Mouse (Mus musculus) kidney, embryonic 16.5 days (tissue): ENCODE measurements at regions not wholly inside any gene's neighbourhood (a gene's known extent, or its start where the extent isn't known, plus 50 kb on each side); places are given as distances from the start of the nearest gene placed in this dataset.
A peak's percentile ranks its signal among the peaks of the same experiment; 100 is the strongest.

ENCODE experiments used
- ATAC-seq: fragments of 200-750 bp; cut with Nextera tagmentation; 2 replicates; pipeline ENCODE4 v1.8.0; 2017; ENCODE audit warnings: moderate TSS enrichment; ENCODE audit not compliant: low FRiP score, low TSS enrichment
- H3K27ac ChIP-seq: fragments of 300-500 bp; sonication (generic); 2 replicates; pipeline ENCODE4 v1.5.1; 2014; ENCODE audit warnings: low read length
- H3K27me3 ChIP-seq: fragments of 300-500 bp; sonication (generic); 2 replicates; pipeline ENCODE4 v1.6.1; 2014; ENCODE audit warnings: low read length, control low read depth, mixed read lengths; ENCODE audit not compliant: insufficient read depth
- H3K36me3 ChIP-seq: fragments of 300-500 bp; sonication (generic); 2 replicates; pipeline ENCODE4 v1.6.1; 2014; ENCODE audit warnings: low read length, control low read depth, mixed read lengths; ENCODE audit not compliant: insufficient read depth
- H3K4me1 ChIP-seq: fragments of 300-500 bp; sonication (generic); 2 replicates; pipeline ENCODE4 v1.6.1; 2014; ENCODE audit warnings: low read length, control low read depth, mixed read lengths; ENCODE audit not compliant: insufficient read depth
- H3K4me2 ChIP-seq: fragments of 300-500 bp; sonication (generic); replicated peaks from 2 replicates; pipeline ENCODE4 v1.6.1; 2014; ENCODE audit warnings: low read depth, low read length
- H3K4me3 ChIP-seq: fragments of 300-500 bp; sonication (generic); 2 replicates; pipeline ENCODE4 v1.5.1; 2014; ENCODE audit warnings: mild to moderate bottlenecking, low read length
- H3K9ac ChIP-seq: fragments of 300-500 bp; sonication (generic); replicated peaks from 2 replicates; pipeline ENCODE4 v1.6.1; 2014; ENCODE audit warnings: low read length
- H3K9me3 ChIP-seq: fragments of 300-500 bp; sonication (generic); 2 replicates; pipeline ENCODE4 v1.6.1; 2016; ENCODE audit warnings: low read length, control low read depth
- WGBS: fragments of 180-500 bp; shearing (Covaris S2); extraction: QIAGEN DNeasy Blood & Tissue Kit; methylation state at CpG from one replicate; pipeline ENCODE4 v1.1.7; 2014; 5-methylcytosine and 5-hydroxymethylcytosine counted together

GRCm38 (mm10) chr2:64535351-64535851 is 437.6 kb upstream of the Fign start:
- Histone ChIP-seq H3K4me1 (no peaks in the 10 kb centered on the region), H3K27me3 (no peaks in the 10 kb centered on the region), H3K9ac (no peak overlapping the region), H3K4me2 (no peak overlapping the region), H3K36me3 (no peaks in the 10 kb centered on the region), H3K9me3 (no peaks in the 10 kb centered on the region), H3K4me3 (no peak overlapping the region), H3K27ac (no peak overlapping the region)
- no peak for ATAC-seq
- WGBS = 81% methylated on average over 5 of the region's 5 CpGs

GRCm38 (mm10) chr2:64534869-64535268 is 437.0 kb upstream of the Fign start:
- no peaks in the 10 kb centered on the region for H3K4me1 ChIP-seq
- H3K27ac ChIP-seq = no peak overlapping the region

GRCm38 (mm10) chr2:64534344-64534743 is 436.5 kb upstream of the Fign start:
- no peaks in the 10 kb centered on the region for H3K36me3 ChIP-seq
- no peak overlapping the region for H3K4me2 ChIP-seq
- peaks cover under 1% of the 10 kb centered on the region; the same call in 1 of the 2 replicates for H3K9me3 ChIP-seq
- H3K27ac ChIP-seq = no peak overlapping the region
- no peak for ATAC-seq
- 66% methylated on average over 2 of the region's 2 CpGs for WGBS
- no peaks in the 10 kb centered on the region for H3K4me1 ChIP-seq
- no peak overlapping the region for H3K4me3 ChIP-seq
- H3K27me3 ChIP-seq = no peaks in the 10 kb centered on the region
- no peak overlapping the region for H3K9ac ChIP-seq

More at GRCm38 (mm10) chr2:64534869-64535268, 437.0 kb upstream of the Fign start:
- H3K4me2 ChIP-seq = no peak overlapping the region
- no peaks in the 10 kb centered on the region for H3K36me3 ChIP-seq
- no peak overlapping the region for H3K4me3 ChIP-seq
- no peak for ATAC-seq
- H3K27me3 ChIP-seq = no peaks in the 10 kb centered on the region
- no peak overlapping the region for H3K9ac ChIP-seq
- WGBS = 91% methylated on average over 13 of the region's 13 CpGs
- H3K9me3 ChIP-seq = no peaks in the 10 kb centered on the region

GRCm38 (mm10) chr2:64522722-64523121 is 424.9 kb upstream of the Fign start:
- Histone ChIP-seq H3K36me3 (no peaks in the 10 kb centered on the region), H3K4me3 (no peak overlapping the region), H3K9ac (no peak overlapping the region), H3K27me3 (no peaks in the 10 kb centered on the region), H3K9me3 (no peaks in the 10 kb centered on the region), H3K27ac (no peak overlapping the region), H3K4me1 (no peaks in the 10 kb centered on the region), H3K4me2 (no peak overlapping the region)
- 95% methylated on average over 3 of the region's 3 CpGs for WGBS
- ATAC-seq = no peak

- WGBS = 72% methylated on average over 3 of the region's 3 CpGs
- no peak overlapping the region for H3K4me3 ChIP-seq
- H3K4me2 ChIP-seq = no peak overlapping the region
- H3K9ac ChIP-seq = no peak overlapping the region
- H3K27me3 ChIP-seq = no peaks in the 10 kb centered on the region
- H3K36me3 ChIP-seq = no peaks in the 10 kb centered on the region
- H3K27ac ChIP-seq = no peak overlapping the region
- ATAC-seq = no peak
- H3K9me3 ChIP-seq = no peaks in the 10 kb centered on the region
- H3K4me1 ChIP-seq = no peaks in the 10 kb centered on the region
These were observed 424.4 kb upstream of the Fign start for GRCm38 (mm10) chr2:64522233-64522632.

- H3K36me3 ChIP-seq = no peaks in the 10 kb centered on the region
- H3K27ac ChIP-seq = no peak overlapping the region
- no peaks in the 10 kb centered on the region for H3K4me1 ChIP-seq
- H3K4me2 ChIP-seq = no peak overlapping the region
- H3K9me3 ChIP-seq = peaks cover 2% of the 10 kb centered on the region; the same call in 1 of the 2 replicates
- H3K4me3 ChIP-seq = no peak overlapping the region
- H3K9ac ChIP-seq = no peak overlapping the region
- no peaks in the 10 kb centered on the region for H3K27me3 ChIP-seq
- no peak for ATAC-seq
These were observed 397.9 kb upstream of the Fign start for GRCm38 (mm10) chr2:64495725-64496124.

- H3K4me2 ChIP-seq = peak overlapping the region; percentile 10; the same call in 1 of the 2 replicates
- H3K27ac ChIP-seq = no peak overlapping the region
- no peak overlapping the region for H3K4me3 ChIP-seq
- H3K9me3 ChIP-seq = no peaks in the 10 kb centered on the region
- 45% methylated on average over 12 of the region's 12 CpGs for WGBS
- peaks cover 10% of the 10 kb centered on the region; the same call in 1 of the 2 replicates for H3K4me1 ChIP-seq
- no peaks in the 10 kb centered on the region for H3K36me3 ChIP-seq
- H3K27me3 ChIP-seq = no peaks in the 10 kb centered on the region
- H3K9ac ChIP-seq = no peak overlapping the region
- ATAC-seq = peak; percentile 23; the same call in 1 of the 2 replicates
These were observed 368.7 kb upstream of the Fign start for GRCm38 (mm10) chr2:64466412-64466970.

- Histone ChIP-seq H3K27ac (no peak overlapping the region), H3K4me2 (no peak overlapping the region), H3K36me3 (no peaks in the 10 kb centered on the region), H3K9ac (no peak overlapping the region), H3K9me3 (no peaks in the 10 kb centered on the region), H3K4me3 (no peak overlapping the region), H3K27me3 (no peaks in the 10 kb centered on the region), H3K4me1 (peaks cover 10% of the 10 kb centered on the region; the same call in 1 of the 2 replicates)
- ATAC-seq = no peak
- WGBS = 50% methylated on average over 8 of the region's 8 CpGs
These were observed 364.8 kb upstream of the Fign start for GRCm38 (mm10) chr2:64462466-64463114.

GRCm38 (mm10) chr2:64462041-64462440 is 364.2 kb upstream of the Fign start:
- WGBS = 72% methylated on average over 11 of the region's 11 CpGs
- no peak overlapping the region for H3K4me2 ChIP-seq
- no peak overlapping the region for H3K27ac ChIP-seq
- no peaks in the 10 kb centered on the region for H3K27me3 ChIP-seq
- no peaks in the 10 kb centered on the region for H3K9me3 ChIP-seq
- ATAC-seq = no peak
- no peak overlapping the region for H3K9ac ChIP-seq
- no peaks in the 10 kb centered on the region for H3K36me3 ChIP-seq
- H3K4me1 ChIP-seq = peaks cover 10% of the 10 kb centered on the region; the same call in 1 of the 2 replicates
- H3K4me3 ChIP-seq = no peak overlapping the region

GRCm38 (mm10) chr2:64461636-64462035 is 363.8 kb upstream of the Fign start:
- no peak overlapping the region for H3K9ac ChIP-seq
- WGBS = 68% methylated on average over 9 of the region's 9 CpGs
- no peak for ATAC-seq
- H3K4me2 ChIP-seq = no peak overlapping the region
- H3K9me3 ChIP-seq = no peaks in the 10 kb centered on the region
- no peak overlapping the region for H3K4me3 ChIP-seq
- H3K36me3 ChIP-seq = no peaks in the 10 kb centered on the region
- H3K27me3 ChIP-seq = no peaks in the 10 kb centered on the region
- peaks cover 10% of the 10 kb centered on the region; the same call in 1 of the 2 replicates for H3K4me1 ChIP-seq
- H3K27ac ChIP-seq = no peak overlapping the region
